Mouse (Mus musculus) layer of hippocampus, adult 18-20 months (tissue): ENCODE measurements around the gene Cryz. TPM values are rescaled to one million over a fixed set of nuclear protein-coding genes. Genes with fewer than 3 reads are reported as not detected.
"Not testable (repeated sequence)": the region's sequence is repeated elsewhere in the genome, so short reads cannot be mapped to it uniquely, and the experiment has no call there.

Experiments
- DNase-seq, 2 experiments: peaks; one replicate each; pipeline ENCODE4 v3.0.0; 2022; ENCODE audit warnings: low spot score in 2 of 2
- total RNA-seq, 2 experiments: library from RNA; stranded (reverse); gene quantifications; 2 replicates each; pipeline ENCODE4 v1.2.3; 2021

Cryz gene
- total RNA-seq, 2 experiments from 2014 or later: 20.6 to 25.8 TPM

DNA sequence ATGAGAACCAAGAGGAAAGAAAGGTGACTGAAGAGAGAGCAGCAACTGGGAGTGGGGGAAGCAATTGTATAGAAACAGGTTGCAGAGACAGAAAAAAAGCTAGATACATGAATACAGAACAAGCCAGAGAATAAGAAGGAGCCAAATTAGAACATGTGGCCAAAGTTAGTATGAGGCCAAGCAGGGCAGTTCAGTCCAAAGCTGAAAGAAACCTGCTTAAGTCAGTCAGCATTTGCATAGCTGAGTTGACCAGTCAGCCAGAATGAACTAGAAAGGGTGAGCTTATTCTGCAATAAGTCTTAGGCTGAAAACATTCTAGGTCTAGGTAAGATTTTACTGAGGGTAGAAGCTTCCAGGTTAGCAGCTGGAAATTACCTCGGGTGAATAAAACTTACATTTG is 11.4 kb downstream of the Cryz start:
- no peak for DNase-seq

DNA sequence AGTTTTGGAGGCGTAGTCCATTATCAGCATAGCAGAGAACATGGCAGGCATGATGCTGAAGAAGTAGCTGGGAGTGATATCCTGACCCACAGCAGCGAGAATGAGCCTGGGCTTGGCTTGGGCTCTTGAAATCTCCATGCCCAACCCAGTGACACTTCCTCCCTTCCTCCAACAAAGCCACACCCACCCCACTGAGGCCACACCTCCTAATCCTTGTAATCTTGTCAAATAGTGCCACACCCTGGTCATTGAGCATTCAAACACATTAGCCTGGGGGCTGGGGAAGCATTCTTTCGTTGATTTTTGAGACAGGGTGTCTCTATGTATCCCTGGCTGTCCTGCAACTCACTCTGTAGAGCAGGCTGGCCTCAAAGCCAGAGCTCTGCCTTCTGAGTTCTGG is 15.4 kb downstream of the Cryz start:
- no peak for DNase-seq

DNA sequence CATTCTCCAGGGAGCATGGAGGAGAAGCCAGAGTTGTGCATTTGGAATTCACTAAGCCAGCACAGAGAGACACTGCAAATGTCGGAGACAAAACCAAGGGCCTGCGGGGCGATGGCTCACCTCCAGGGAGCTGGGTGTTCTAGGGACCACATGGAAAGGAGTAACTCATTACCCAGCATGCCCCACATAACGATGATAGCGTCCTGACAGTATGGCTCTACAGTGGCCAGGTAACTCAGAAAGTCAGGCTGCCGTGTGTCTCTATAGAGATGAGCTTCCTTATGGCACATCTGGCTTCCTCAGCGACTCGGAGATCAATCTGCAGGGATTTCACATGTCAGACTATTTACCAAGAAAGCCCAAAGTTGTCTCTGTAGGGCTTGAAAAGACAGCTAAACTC is 18.3 kb downstream of the Cryz start:
- no peak for DNase-seq

DNA sequence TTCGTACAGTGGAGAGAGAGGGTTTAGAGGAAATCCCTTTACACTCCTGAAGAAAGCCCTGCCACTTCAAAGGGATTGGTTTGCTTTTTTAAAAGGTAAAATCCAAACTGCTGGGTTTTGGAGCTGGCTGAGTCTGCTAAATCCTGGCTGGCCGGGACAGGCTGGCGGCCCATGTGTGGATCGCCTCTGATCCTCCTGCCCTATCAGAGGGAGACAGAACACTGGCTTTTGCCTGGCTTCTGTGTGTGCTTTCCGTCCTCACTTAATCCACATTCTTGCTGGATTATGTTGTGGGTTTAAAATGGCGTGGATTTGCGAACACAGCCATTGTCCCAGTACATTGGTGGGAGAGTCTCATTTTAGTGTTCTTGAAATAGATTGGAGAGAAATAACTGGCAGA is 18.8 kb downstream of the Cryz start:
- no peak for DNase-seq

DNA sequence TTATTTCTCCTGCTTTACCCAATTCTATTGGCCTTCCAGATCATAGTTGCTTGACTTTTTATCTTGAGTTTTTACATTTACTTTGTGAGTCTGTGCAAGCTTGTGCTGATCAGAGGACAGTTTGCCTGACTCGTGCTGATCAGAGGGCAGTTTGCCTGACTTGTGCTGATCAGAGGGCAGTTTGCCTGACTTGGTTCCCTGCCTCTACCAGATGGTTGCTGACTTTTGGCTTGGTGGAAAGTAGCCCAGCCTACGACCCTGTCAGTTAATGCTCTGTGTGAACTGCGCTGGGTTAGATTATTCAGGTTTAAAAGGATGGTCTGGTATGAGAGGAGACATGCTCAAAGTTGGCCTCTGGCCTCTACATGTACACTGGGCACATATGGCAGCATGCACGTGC is 19.6 kb downstream of the Cryz start:
- DNase-seq: no peak

DNA sequence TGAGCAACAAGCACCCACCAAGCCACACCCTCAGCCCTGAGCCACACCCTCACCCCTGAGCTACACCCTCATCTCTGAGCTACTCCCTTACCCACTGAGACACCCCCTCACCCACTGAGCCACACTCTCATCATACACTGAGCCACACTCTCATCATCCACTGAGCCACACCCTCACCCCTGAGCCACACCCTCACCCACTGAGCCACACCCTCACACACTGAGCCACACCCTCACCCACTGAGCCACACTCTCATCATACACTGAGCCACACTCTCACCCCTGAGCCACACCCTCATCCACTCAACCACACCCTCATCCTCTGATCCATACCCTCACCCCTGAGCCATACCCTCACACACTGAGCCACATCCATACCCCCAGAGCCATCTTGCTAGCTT is 31.8 kb downstream of the Cryz start:
- DNase-seq: no peak

DNA sequence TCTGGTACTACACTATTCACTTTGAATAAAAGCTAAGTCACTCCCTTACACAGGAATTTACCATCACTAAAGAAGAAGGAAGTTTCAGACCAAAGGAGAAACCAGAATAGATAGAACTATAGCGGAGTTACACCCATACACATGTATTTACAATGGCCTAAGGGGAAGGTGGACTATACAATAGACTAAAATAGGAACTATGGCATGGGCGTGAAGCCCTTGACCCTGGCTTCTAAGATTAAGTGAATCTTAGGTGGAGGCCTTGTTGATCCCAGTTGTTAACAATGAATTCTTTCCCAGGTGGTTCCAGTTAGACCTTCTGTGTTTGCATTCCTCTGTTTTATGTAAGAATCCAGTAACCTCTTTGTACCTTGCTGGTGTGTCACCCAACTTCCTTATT is 34.8 kb downstream of the Cryz start:
- not testable (repeated sequence) for DNase-seq

DNA sequence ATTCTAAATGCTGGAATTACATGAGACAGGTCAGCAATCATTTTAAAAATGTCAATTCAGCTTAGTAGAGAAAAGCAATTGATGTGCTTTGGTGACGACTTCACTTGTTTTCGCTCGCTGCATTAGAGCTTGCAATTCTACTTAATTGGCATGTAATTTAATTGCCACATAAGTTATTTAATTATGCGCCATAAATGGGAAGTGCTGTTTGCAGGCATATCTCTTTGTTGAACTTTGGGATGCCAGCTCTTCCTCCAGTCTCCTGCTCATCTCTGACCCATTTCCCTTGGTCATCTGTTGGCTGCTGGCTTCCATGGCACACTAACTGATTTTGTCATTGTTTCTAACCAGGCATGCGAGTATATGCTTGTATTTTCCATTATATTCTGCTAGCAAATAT is 36.6 kb downstream of the Cryz start:
- DNase-seq: no peak

DNA sequence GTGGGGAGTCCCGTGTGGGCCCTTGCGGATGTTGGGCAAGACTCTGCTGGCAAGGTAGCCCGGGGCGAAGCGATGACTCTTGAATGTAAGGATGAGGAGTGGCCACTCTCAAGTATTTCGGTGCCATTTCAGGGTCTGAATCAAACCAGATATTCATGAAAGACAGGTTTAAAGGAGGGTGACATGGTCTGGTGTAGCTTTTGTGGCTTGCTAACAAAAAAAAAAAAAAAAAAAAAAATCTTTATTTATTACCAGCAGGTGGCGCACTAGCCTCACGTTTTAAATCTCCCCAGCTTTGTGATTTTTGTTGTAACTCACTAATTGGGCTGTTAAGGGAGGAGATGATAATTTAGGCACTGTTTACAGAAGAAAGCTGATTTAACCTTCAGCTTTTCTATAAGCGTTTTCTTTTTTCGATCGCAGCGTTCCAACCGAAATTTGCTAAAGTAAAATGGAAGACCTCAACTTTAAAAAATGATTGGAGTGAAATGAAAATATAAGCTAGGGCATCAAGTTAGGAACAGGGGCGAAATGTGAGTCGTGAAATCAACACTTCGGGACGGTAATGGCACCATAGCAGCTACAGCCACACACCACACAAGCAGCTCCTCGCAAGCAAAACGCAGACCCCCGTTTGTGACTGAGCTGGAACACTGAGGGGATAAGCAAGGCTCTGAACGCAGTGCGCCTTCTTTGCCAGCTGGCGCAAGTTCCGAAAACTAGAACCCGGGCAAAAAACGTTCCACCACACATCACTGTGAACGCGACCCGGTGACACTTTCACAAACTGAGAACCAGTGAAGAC is 50.3 kb downstream of the Cryz start:
- peak in 1 of 2 experiments; percentile 38 for DNase-seq

DNA sequence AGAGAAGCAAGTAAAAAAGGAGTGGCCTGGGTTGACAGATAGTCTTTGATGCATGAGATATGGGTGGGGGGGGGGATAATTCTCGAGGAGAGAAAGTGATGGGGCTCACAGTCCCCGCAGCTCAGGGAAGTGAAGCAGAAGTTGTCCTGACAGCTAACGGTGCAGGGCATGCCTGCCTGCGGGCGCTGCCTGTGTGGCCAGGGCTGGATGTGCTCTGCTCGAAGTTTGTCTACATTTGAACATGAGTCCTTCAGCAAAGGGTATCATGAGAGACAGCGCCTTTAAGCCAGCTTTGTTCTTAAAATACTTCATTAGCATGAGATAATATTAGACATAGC is 50.9 kb downstream of the Cryz start:
- DNase-seq: peak in 1 of 2 experiments; percentile 34

DNA sequence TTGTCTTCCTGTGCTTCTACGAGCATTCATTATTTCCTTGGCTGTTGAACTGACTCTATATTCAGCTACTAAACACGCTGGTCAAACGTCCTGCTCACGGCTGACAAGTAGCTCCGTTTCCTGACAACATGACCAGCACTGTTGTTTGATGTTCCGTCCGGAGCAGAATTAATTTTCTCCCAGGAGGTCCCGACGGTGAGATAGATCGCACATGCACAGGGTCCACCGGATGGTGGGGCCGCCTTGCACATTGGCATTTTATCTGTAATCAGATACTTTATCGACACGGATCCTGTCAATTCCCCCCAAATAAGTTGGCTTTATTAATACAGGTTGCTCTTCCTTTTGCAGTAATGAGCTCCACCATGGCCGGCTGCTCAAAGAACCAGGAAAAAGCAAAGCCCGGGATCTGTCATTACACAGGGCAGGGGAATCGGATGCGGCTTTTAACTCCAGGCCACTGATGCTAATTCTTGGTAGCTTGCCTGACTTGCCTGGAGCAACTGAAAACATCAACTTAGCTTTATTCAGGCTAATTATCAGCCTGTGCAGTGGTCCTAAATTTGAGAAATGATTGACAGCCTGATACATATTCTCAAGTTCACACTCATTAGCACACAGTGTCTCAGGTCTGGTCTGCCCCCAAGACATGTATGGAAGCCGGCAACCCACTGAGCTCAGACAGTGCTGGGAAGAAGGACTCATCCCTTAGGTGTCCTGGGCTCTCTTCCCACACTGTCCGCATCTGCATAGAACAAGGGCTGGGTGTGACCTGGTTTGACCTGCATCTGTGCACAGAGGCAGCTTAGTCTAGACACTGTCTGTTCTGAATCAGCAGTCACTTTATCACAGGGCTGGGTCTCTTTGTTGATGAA is 53.1 kb downstream of the Cryz start:
- no peak for DNase-seq

DNA sequence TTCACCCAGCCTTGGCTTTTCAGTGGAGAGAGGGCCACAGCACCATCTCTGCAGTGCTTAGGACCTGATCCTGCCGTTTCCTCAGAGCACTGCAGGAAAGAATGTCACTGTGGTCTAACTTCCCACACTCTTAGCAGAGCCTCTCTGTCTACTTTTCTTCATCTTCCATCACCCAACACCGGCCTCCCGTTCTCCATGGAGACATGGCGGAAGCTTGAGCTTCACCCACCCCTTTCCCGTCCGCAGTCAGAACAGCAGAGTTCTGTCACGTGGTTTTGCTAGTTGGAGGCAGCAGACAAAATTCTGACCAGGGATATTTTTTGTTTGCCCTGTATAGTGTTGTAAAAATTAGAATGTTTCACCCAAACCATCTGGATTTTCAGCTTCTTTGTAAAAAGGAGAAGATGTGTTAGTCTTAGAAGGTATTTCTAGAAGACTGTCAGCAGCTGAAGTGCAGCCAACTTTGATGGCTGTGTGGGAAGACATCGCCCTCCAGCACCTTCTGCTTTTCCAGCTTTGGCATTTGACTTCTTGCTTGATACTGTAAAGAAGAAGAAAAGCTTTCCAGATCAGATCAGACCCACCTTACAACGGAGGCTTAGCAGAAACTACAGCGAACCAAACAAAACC is 54.8 kb downstream of the Cryz start:
- DNase-seq: peak in 1 of 2 experiments; percentile 30

DNA sequence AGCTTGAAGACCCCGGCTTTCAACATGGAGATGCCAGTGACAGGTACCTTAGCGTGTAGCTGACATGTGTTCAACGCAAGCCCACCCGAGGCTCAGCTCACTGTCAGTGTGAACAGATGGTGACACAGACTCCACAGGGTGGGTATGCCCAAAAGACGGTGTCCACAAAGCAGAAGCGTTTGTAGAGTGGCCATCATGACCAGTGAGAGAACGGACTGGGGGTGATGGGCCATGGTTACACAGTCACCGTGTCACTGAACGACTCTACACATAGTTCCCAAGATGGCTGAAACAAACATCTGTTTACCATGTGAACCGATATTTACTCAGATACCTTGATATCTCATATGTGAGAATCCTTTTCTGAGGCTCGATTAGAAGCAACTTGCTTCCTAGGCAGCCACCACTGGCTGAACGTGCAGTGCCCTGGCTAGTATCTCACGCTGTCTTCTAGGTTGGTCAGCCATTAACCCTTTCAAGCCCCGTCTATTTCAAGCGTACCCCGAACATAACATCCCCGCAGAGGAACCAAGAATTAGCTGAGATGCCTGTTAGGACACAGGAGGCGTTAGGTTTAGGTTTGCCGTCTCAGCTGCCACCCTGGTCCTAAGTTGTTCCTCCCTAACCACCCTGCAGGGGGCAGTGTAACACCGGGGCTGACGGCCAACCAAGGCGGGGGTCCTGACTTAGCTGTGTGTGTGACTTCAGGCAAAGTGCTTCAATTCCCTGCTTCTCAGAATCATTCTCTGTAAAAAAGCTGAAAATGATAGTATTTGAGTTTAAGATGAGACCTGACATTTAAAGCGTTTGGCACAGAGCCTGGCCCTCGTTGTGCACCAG is 56.3 kb downstream of the Cryz start:
- DNase-seq: peak; percentile 76 to 85

DNA sequence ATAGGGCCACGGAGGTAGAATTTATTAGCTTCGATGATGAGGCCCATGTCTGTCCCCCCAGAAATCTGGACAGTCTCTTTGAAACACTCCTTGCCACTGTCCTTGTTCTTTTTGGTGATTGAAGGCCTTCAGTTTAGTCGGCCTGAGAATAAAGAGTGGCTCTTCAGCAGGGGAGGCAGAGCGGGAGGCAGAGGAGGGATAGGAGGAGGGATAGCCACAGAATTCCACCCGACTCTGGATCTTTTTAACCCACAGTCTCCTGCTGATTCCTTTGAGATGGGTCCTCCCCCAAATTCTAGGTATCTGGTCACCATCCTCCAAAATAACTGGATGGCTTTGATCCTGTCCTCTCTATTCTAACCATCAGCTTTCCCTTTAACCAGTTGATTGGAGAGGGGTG is 56.9 kb downstream of the Cryz start:
- DNase-seq: no peak

DNA sequence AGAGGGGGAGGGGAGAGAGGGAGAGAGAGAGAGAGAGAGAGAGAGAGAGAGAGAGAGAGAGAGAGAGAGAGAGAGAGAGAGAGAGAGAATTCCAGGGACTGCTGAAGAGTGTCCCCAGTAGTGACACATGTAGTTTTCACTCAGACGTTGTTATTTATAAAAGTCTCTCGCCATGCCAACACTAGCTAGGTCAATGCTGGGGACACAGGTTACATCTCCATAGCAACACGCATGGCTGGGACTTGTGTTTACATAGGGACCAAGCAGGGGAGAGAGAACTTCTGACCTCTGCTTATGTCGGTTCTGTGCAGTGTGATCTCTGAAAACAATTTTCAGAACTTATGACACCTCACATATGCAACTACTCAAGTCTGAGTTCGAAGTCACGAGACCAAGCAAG is 57.8 kb downstream of the Cryz start:
- no peak for DNase-seq

DNA sequence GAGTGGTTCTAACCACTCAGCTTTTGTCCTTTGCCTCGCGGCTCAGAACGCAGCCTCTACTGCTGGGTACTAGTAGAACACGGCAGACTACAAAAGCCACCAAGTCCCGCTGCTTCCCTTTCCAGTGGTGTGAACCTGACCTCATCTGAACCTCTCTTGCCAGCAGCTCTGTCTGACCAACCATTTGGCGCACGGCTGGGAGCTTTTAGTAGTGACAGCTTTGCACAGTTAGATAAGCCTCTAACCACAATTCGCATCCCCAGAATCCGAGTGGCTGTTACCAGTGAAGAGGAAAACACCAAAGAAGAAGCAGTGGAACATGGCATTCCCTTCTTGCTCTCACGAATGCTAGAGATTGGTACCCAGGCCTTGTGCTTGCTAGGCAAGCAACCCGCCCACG is 58.4 kb downstream of the Cryz start:
- DNase-seq: no peak

DNA sequence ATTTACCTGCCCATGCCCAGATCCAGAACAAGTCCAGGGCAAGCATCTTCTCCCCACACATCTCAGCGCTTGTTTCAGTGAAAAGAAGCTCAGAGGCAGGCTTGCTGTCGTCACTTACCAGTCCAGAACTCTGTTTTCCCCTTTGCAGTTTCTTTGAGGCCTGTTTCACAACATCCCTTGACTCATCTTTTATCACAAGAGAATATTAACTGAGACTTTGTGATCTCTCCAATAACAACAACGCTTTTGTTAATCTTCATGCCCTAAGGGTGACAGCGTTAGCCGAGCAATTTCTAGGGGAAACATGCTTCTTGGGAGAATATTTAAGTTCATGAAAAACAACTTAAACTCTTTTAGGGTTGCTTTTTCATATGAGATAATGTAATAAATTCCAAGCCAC is 59.2 kb downstream of the Cryz start:
- DNase-seq: no peak

DNA sequence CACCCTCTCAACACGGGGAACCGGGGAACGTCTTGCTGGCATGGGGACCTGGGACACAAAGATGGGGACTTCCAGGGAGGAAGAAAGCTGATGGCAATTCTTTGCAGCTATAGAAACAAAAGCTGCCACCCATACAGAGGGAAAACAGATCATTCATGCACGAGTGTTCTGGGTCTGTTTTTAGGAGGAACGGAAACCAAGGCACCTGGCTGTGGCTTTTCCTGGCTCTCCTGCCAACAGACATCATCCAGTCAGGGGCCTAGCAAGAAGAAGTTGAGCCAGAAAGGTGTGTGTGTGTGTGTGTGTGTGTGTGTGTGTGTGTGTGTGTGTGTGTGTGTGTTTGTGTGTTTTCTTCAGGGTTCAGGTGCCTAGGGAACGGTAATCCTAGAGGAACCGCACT is 67.0 kb downstream of the Cryz start, which contains the start of gene Erich3:
TSS of gene Erich3 (plus strand) at position 315 of the 400 bp plus-strand sequence.
- DNase-seq: no peak

DNA sequence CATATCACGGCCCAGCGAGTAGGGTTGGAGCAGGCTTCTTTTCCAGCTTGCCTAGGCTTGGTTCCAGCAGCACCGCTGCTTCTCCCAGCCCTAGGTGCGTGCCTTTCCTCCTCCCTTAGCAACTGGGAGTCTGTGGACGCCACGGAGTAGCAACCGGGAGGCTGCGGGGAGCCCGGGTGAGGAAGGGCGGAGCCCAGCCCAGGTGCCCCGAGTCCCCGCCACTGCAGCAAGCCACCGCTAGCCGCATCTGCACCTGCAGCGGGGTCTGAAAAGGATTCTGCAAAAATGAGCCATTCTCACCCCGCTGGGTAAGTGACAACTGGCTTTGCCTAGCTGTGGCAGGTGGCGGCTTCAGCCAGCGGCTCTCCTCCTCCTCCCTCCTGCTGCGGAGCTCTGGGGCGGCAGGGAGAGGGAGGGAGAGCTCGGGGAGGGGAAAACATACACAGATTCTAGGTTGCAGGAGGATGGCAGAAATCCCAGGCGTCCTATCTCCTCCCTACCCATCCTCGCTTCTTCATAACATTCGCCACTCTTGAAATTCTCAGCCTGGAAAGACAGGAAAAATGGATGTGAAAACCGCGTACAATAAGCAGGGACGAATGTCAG is 67.6 kb downstream of the Cryz start:
- DNase-seq: peak; percentile 79

DNA sequence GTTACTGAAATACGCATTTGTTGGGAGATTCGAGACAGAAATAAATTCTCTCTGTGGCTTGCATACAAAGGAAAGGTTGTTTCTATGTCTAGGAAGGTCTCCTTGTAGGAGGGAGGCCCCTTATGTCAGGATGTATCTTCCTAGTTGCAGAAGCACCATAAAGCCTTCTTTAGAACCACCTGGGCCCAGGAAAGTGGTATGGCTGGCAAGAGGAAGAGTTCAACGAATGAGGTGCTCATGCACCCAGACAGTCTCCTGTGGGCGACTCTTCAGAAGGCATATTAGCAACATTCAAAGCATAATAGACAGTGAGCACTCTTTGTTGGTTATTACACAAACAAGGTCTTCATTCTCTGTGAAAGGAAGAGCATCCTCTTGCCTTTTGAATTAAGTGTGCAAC is 68.1 kb downstream of the Cryz start:
- no peak for DNase-seq

DNA sequence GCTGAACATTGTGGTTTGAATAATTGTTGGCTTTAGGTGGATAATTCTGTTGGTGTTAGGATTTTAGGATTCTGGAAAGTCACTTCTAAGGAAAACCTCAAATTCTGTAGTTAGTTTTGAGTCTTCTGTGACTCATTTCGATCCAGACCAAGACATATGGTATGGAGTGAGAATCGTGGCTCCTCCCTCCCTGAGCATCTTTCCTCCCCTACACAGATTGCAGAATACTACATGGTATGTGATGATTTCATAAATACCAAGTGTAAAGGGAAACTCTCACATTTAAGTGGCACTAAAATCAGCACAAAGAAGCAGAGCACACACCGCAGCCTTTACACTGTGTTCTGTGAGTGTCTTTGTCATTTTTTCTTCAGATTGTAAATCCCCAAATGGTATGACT is 72.0 kb downstream of the Cryz start:
- DNase-seq: peak in 1 of 2 experiments; percentile 34
